Mouse (Mus musculus) liver, embryonic 13.5 days (tissue): ENCODE measurements around the gene Antxr1. TPM values are rescaled to one million over a fixed set of nuclear protein-coding genes. Genes with fewer than 3 reads are reported as not detected.

Experiments used
- ATAC-seq: fragments of 200-750 bp; cut with Nextera tagmentation; 2 replicates; pipeline ENCODE4 v1.8.0; 2017; ENCODE audit warnings: low read depth, mild to moderate bottlenecking, moderate number of reproducible peaks, moderate library complexity
- DNase-seq: peaks from one replicate; pipeline ENCODE4 v3.0.0; 2022
- H3K27ac ChIP-seq: fragments of 300-500 bp; sonication (generic); 2 replicates; pipeline ENCODE4 v1.5.1; 2015; ENCODE audit warnings: moderate library complexity, mild to moderate bottlenecking, inconsistent platforms
- H3K27me3 ChIP-seq: fragments of 300-500 bp; sonication (generic); 2 replicates; pipeline ENCODE4 v1.6.1; 2015; ENCODE audit warnings: mild to moderate bottlenecking, inconsistent platforms
- H3K36me3 ChIP-seq: fragments of 300-500 bp; sonication (generic); 2 replicates; pipeline ENCODE4 v1.6.1; 2015; ENCODE audit warnings: mild to moderate bottlenecking, inconsistent platforms
- H3K4me1 ChIP-seq: fragments of 300-500 bp; sonication (generic); replicated peaks from 2 replicates; pipeline ENCODE4 v1.6.1; 2015; ENCODE audit warnings: inconsistent platforms
- H3K4me2 ChIP-seq: fragments of 300-500 bp; sonication (generic); 2 replicates; pipeline ENCODE4 v1.6.1; 2015; ENCODE audit warnings: inconsistent platforms, mild to moderate bottlenecking, moderate library complexity
- H3K4me3 ChIP-seq: fragments of 300-500 bp; sonication (generic); replicated peaks from 2 replicates; pipeline ENCODE4 v1.5.1; 2015; ENCODE audit warnings: mild to moderate bottlenecking, inconsistent platforms
- H3K9ac ChIP-seq: fragments of 300-500 bp; sonication (generic); 2 replicates; pipeline ENCODE4 v1.6.1; 2015; ENCODE audit warnings: mild to moderate bottlenecking, inconsistent platforms
- H3K9me3 ChIP-seq: fragments of 300-500 bp; sonication (generic); replicated peaks from 2 replicates; pipeline ENCODE4 v1.6.1; 2016; ENCODE audit warnings: inconsistent platforms
- WGBS: fragments of 180-500 bp; shearing (Covaris S2); methylation state at CpG from one replicate; pipeline ENCODE4 v1.1.7; 2015; ENCODE audit not compliant: insufficient replicate concordance; 5-methylcytosine and 5-hydroxymethylcytosine counted together
- polyA plus RNA-seq: library from polyadenylated mRNA; unstranded; fragments of >200 nt; fragmentation: Nextera tagmentation; extraction: Ambion mirVana; gene quantifications from 2 replicates; pipeline ENCODE4 v1.2.1, GENCODE M21; 2015

The Antxr1 gene
- polyA plus RNA-seq, 1 experiment from 2014 or later, result 0.51 TPM

DNA sequence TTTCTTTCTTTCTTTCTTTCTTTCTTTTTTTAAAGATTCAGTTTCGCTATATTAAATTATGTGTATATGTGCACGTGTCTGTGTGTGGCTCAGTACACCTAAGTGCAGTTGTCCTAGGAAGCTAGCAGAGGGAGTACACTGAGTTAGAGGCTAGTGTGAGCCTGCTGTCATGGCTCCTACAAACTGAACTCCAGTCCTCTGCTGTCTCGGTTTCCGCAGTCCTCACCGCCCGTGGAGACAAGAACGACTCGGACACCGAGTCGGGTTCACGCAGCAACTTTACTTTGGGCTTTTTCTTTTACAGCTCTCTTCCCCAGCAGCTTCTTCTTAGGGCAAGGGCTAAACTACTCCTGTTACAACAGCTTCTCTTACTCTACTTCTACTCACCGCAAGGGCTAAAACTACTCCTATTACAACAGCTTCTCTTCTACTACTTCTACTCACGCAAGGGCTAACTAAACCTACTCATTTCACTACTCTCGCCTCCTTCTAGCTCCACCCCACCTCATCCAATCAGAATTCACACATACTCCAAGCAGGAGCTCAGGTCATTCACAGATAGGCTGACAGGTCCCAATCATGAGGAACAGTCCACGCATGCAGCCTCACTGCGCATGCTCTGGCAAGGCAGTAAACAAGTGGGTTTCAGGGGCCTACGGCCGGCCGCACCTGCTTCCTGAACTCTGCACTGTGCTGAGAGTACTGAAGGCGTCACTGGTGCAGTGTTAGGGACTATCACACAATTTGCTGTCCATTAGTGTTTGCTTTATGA, 216.4 kb downstream of the Antxr1 start:
- ATAC-seq, result peak; percentile 65; the same call in 1 of the 2 replicates
- Histone ChIP-seq H3K9ac (no peak overlapping the region), H3K4me1 (peaks cover 3% of the 10 kb centered on the region; the same call in 1 of the 2 replicates), H3K36me3 (no peaks in the 10 kb centered on the region), H3K9me3 (peaks cover 3% of the 10 kb centered on the region; the same call in 1 of the 2 replicates), H3K27me3 (no peaks in the 10 kb centered on the region), H3K4me3 (no peak overlapping the region), H3K4me2 (no peak overlapping the region), H3K27ac (no peak overlapping the region)
- DNase-seq, result peak; percentile 16
- WGBS, result 68% methylated on average over 20 of the region's 20 CpGs

DNA sequence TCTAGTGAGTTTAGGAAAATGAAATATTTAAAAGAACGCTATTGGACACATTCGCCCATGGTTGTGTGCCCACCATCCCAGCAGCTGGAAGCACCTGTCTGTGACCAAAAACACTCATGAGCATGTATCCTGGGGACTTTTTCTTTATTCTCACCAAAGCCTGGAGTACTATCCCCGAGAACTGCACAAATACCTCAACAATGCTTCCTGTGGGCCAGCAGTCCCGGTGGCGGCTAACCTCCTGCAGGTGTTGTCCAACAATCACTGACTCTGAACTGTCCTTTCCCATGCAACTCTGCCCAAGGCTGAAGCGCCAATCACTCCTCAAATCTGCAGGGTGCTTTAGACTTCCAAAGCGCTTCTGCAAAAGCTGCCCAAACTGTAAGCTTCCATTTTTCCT, 219.0 kb downstream of the Antxr1 start:
- peaks cover 3% of the 10 kb centered on the region; the same call in 1 of the 2 replicates for H3K4me1 ChIP-seq
- H3K36me3 ChIP-seq, result no peaks in the 10 kb centered on the region
- H3K27me3 ChIP-seq, result no peaks in the 10 kb centered on the region
- H3K9ac ChIP-seq, result no peak overlapping the region
- WGBS, result 70% methylated on average over 7 of the region's 7 CpGs
- H3K4me2 ChIP-seq, result no peak overlapping the region
- no peak for DNase-seq
- no peak overlapping the region for H3K27ac ChIP-seq
- H3K4me3 ChIP-seq, result no peak overlapping the region
- ATAC-seq, result no peak
- peaks cover 3% of the 10 kb centered on the region; the same call in 1 of the 2 replicates for H3K9me3 ChIP-seq

DNA sequence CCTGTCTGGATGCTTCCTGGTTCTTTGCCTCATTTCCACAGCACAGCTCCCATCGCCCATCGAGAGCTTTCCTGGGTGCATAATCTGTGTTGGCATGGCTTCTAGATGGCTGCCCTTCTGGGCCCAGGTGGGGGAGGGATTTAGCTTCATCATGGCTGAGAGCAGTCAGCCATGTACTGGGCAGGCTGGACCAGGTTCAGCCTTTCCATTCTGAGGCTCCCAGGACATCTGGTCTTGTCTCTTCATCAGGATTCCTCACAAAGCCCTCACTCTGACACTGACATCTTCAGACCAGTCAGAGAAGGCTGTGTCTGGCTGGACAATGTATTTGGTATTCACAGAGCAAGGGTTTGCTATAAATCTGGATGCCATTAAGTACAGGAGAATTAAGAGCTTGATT, 219.6 kb downstream of the Antxr1 start:
- Histone ChIP-seq H3K4me2 (no peak overlapping the region), H3K4me1 (peaks cover 3% of the 10 kb centered on the region; the same call in 1 of the 2 replicates), H3K4me3 (no peak overlapping the region), H3K27ac (no peak overlapping the region), H3K9ac (no peak overlapping the region), H3K27me3 (no peaks in the 10 kb centered on the region), H3K36me3 (no peaks in the 10 kb centered on the region), H3K9me3 (peaks cover 3% of the 10 kb centered on the region; the same call in 1 of the 2 replicates)
- 63% methylated on average over 2 of the region's 2 CpGs for WGBS
- no peak for DNase-seq
- ATAC-seq, result no peak

DNA sequence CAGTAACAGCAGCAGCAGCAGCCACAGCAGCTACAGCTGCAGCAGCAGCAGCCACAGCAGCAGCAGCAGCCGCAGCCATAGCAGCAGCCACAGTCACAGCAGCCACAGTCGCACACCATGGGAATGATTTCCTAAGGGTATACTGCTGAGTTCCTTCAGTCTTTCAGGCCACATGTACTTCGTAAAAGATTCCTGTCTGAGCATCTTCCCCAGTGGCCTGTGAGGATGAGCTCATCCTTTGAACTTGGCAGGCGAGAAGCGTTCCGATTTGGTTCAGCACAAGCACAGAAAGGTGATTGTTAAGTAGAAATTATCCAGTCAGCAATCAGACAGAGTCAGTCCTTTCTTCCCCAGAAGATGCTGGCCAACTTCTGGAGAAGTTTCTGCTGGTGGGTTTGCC, 223.5 kb downstream of the Antxr1 start:
- WGBS, result 82% methylated on average over 6 of the region's 6 CpGs
- Histone ChIP-seq H3K9me3 (no peaks in the 10 kb centered on the region), H3K36me3 (no peaks in the 10 kb centered on the region), H3K27me3 (no peaks in the 10 kb centered on the region), H3K9ac (no peak overlapping the region), H3K27ac (no peak overlapping the region), H3K4me2 (no peak overlapping the region), H3K4me1 (no peaks in the 10 kb centered on the region), H3K4me3 (no peak overlapping the region)
- DNase-seq (no peak), ATAC-seq (no peak)

DNA sequence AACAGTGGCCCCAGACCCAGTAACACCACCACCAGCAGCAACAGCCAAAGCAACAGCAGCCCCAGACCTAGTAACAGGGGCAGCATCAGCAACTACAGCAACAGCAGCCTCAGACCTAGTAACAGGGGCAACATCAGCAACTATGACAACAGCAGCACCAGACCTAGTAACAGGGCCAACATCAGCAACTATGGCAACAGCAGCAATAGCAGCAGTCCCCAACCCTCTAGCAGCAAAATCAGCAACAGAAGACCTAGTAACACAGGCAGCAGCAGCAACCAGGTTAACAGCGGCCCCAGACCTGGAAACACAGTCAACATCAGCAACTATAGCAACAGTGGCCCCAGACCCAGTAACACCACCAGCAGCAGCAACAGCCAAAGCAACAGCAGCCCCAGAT, 224.1 kb downstream of the Antxr1 start:
- Histone ChIP-seq H3K27me3 (no peaks in the 10 kb centered on the region), H3K27ac (no peak overlapping the region), H3K9ac (no peak overlapping the region), H3K9me3 (no peaks in the 10 kb centered on the region), H3K4me1 (no peaks in the 10 kb centered on the region), H3K4me2 (no peak overlapping the region), H3K4me3 (no peak overlapping the region), H3K36me3 (no peaks in the 10 kb centered on the region)
- no peak for DNase-seq
- WGBS, result 73% methylated on average over 1 of the region's 1 CpGs
- no peak for ATAC-seq

DNA sequence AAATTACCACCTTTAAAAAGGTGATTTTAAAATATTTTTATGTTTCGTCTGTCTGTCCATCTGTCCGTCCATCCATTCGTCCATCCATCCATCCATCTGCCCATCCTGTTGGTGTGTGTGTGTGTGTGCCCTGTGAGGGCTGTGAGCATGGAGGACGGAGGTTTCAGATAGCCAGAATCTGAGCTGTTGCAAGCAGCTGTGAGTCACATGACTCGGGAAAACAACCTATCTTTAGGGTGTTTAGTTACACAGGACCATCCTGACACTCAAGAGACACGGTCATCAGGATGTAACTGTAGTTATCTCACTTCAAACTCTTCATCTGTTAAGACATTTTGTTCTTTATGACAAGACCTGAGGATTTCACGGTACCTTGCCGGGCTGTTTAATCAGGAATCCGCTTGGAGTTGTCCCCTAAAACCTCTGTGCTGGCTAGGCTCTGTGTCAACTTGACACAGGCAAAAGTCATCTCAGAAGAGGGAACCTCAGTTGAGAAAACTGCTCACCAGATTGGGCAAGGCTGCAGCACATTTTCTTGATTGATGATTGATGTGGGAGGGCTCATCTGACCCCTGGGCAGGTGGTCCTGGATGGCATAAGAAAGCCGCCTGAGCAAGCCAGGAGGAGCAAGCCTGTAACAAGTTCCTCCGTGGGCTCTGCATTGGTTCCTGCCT, 231.4 kb downstream of the Antxr1 start, which contains the start of gene D6Ertd527e:
Gene D6Ertd527e (plus strand): TSS at position 624 of the 674 bp plus-strand sequence.
- ATAC-seq (no peak), DNase-seq (no peak)
- Histone ChIP-seq H3K4me3 (no peak within 1 kb of the TSS), H3K4me1 (peaks cover 12% of the 10 kb centered on the region), H3K27me3 (no peaks in the 10 kb centered on the region), H3K9me3 (no peaks in the 10 kb centered on the region), H3K4me2 (no peak within 1 kb of the TSS), H3K27ac (no peak within 1 kb of the TSS), H3K9ac (no peak within 1 kb of the TSS), H3K36me3 (no peaks in the 10 kb centered on the region)
- WGBS, result 62% methylated on average over 11 of the region's 11 CpGs

DNA sequence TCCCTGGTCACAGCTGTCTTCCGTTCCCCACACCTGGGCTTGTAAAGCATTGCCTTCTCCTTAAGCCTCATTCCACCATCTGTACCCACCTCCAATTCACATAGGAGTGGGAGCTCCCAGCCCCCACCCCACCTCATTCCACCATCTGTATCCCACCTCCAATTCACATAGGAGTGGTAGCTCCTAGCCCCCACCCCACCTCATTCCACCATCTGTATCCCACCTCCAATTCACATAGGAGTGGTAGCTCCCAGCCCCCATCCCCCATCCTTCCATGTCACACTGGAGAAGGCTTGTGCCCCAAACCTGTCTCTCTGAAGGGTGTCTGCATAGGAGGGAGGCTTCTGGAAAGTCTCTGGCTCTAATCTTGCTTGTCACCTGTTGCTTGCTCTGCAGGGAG, 232.3 kb downstream of the Antxr1 start:
- no peaks in the 10 kb centered on the region for H3K9me3 ChIP-seq
- peaks cover 12% of the 10 kb centered on the region for H3K4me1 ChIP-seq
- no peaks in the 10 kb centered on the region for H3K36me3 ChIP-seq
- 85% methylated on average over 1 of the region's 1 CpGs for WGBS
- H3K9ac ChIP-seq, result no peak overlapping the region
- no peaks in the 10 kb centered on the region for H3K27me3 ChIP-seq
- H3K4me2 ChIP-seq, result no peak overlapping the region
- DNase-seq (no peak), ATAC-seq (no peak)
- no peak overlapping the region for H3K4me3 ChIP-seq
- no peak overlapping the region for H3K27ac ChIP-seq

DNA sequence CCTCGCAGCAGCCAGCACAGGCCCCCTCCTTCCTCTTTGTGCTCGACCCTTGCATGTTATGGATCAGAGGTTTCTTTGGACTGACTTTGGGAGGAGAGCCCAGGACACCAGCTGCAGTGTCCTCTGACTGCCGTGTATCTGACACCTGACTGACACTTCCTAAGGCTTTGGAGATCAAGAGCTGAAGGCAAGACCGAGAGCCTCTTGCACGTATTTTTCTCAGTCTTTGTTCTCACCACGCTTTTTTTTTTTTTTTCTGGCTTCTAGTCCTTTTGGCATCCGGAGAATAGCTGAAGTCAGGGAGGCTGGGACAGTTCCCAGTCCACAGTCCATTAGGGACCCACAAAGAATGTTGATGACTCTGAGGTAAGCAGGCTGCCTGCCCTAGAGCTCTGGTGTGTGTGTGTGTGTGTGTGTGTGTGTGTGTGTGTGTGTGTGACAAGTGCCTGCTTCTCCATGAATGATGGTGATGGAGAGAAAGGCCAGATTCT, 233.2 kb downstream of the Antxr1 start:
- H3K4me3 ChIP-seq, result no peak overlapping the region
- H3K9me3 ChIP-seq, result no peaks in the 10 kb centered on the region
- H3K27ac ChIP-seq, result no peak overlapping the region
- H3K27me3 ChIP-seq, result no peaks in the 10 kb centered on the region
- DNase-seq (no peak), ATAC-seq (no peak)
- no peak overlapping the region for H3K9ac ChIP-seq
- H3K4me2 ChIP-seq, result no peak overlapping the region
- WGBS, result 36% methylated on average over 7 of the region's 7 CpGs
- H3K4me1 ChIP-seq, result peaks cover 12% of the 10 kb centered on the region
- H3K36me3 ChIP-seq, result no peaks in the 10 kb centered on the region

DNA sequence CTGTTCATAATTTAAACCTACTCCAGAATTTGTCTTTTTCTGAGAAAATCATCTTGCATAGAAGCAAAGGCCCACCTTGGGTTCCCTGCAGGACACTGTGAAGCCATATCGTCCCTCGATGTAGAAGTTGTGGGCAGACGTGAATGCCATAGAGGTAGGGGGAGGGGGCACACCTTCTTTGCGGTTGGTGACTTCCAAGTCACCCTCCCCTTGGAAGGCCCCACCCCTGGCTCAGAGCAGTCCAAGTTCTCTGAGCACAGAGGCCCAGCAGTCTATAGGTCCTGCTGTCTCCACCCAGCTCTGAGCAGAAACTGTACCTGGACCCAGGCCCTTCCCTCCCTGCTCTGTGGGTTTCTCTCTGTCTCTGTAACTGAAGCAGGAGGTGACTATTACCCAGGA, 233.7 kb downstream of the Antxr1 start:
- H3K27ac ChIP-seq, result no peak overlapping the region
- no peak for DNase-seq
- no peak overlapping the region for H3K4me3 ChIP-seq
- no peak overlapping the region for H3K4me2 ChIP-seq
- 0 out of 2 replicates have a peak, but pooled peaks have one; percentile 36 for ATAC-seq
- no peaks in the 10 kb centered on the region for H3K36me3 ChIP-seq
- H3K27me3 ChIP-seq, result no peaks in the 10 kb centered on the region
- H3K9ac ChIP-seq, result no peak overlapping the region
- WGBS, result 11% methylated on average over 4 of the region's 4 CpGs
- peaks cover 12% of the 10 kb centered on the region for H3K4me1 ChIP-seq
- H3K9me3 ChIP-seq, result no peaks in the 10 kb centered on the region

DNA sequence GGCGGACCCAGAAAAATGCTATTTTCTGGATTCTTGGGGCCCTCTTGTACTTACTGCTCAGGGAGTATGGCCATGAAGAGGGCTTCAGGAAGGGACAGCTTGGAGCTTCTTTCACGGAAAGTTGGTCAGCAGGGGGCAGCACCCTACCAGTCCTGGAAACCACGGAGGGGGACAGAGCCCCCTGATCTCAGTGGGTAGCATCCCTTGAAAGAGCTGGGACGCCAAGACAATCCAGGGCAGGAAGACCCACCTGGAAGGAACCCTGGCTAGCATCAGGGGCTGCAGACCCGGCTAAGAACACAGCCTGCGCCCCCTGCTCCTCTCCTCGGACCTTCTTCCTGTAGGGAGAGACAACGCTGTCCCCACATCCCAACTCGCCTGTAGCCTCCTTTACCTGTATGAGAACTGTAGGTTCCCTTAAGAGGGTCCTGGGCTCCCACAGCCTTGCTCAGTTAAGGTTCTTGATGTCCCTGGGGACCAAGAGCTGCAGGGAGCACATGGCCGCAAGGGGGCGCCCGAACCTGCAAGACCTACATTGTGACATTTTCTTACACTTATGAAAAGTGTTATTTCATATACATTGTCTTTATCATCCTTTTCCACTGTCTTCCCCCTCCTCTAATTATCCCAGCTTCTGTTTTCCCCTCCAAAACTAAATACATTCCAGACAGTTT, 234.2 kb downstream of the Antxr1 start:
- Histone ChIP-seq H3K36me3 (no peaks in the 10 kb centered on the region), H3K27me3 (no peaks in the 10 kb centered on the region), H3K4me1 (peaks cover 15% of the 10 kb centered on the region), H3K4me2 (peak overlapping the region; percentile 52), H3K9ac (peak overlapping the region; percentile 17; the same call in 1 of the 2 replicates), H3K27ac (no peak overlapping the region), H3K9me3 (no peaks in the 10 kb centered on the region), H3K4me3 (0 out of 2 replicates have a peak overlapping the region, but pooled peaks have one; percentile 18)
- ATAC-seq, result peak; percentile 45; the same call in 1 of the 2 replicates
- peak; percentile 65 for DNase-seq
- whole genome bisulfite sequencing, result 10% methylated on average over 12 of the region's 12 CpGs
